Mouse (Mus musculus) liver, adult 2 months (tissue): ENCODE data around the gene Sox6. TPM values are rescaled to one million over a fixed set of nuclear protein-coding genes. Genes with fewer than 3 reads are reported as not detected.

Experiments used
- DNase-seq: peaks from one replicate; pipeline ENCODE4 v3.0.0-alpha.2; 2011; ENCODE audit warnings: low read depth, low spot score; ENCODE audit errors: extremely low read depth
- H3K27ac ChIP-seq: fragments of 200-500 bp; replicated peaks from 2 replicates; pipeline ENCODE4 v1.5.1; 2012; ENCODE audit warnings: low read depth, mild to moderate bottlenecking, control low read depth, inconsistent platforms, low read length; ENCODE audit not compliant: insufficient read depth
- H3K27me3 ChIP-seq: fragments of 200-500 bp; 2 replicates; pipeline ENCODE4 v1.6.1; 2012; ENCODE audit warnings: mild to moderate bottlenecking, moderate library complexity, low read length, inconsistent platforms; ENCODE audit not compliant: control insufficient read depth, insufficient read depth
- H3K36me3 ChIP-seq: fragments of 200-500 bp; 2 replicates; pipeline ENCODE4 v1.6.1; 2012; ENCODE audit warnings: low read length, inconsistent platforms; ENCODE audit not compliant: control insufficient read depth, insufficient read depth
- H3K4me1 ChIP-seq: fragments of 200-500 bp; 2 replicates; pipeline ENCODE4 v1.6.1; 2011; ENCODE audit warnings: low read length; ENCODE audit not compliant: control insufficient read depth, insufficient read depth
- H3K4me3 ChIP-seq: fragments of 200-500 bp; 2 replicates; pipeline ENCODE4 v1.5.1; 2011; ENCODE audit warnings: low read depth, mild to moderate bottlenecking, control low read depth, low read length, moderate library complexity; ENCODE audit not compliant: insufficient read depth
- H3K79me2 ChIP-seq: fragments of 200-500 bp; 2 replicates; pipeline ENCODE4 v1.6.1; 2012; ENCODE audit warnings: inconsistent platforms, mild to moderate bottlenecking, low read length, moderate library complexity; ENCODE audit not compliant: control insufficient read depth, insufficient read depth
- H3K9ac ChIP-seq: fragments of 200-500 bp; 2 replicates; pipeline ENCODE4 v1.6.1; 2012; ENCODE audit warnings: low read depth, mild to moderate bottlenecking, control low read depth, inconsistent platforms, low read length
- CTCF ChIP-seq: fragments of 200-500 bp; IDR thresholded peaks from 2 replicates; pipeline ENCODE4 v1.5.1; 2011; ENCODE audit warnings: low read depth, low read length, control low read depth
- POLR2A ChIP-seq: fragments of 200-500 bp; IDR thresholded peaks from 2 replicates; pipeline ENCODE4 v1.6.1; 2011; ENCODE audit warnings: low read length, control low read depth; ENCODE audit not compliant: insufficient read depth; ENCODE audit errors: extremely low read depth
- WGBS: fragments of 180-500 bp; shearing (Covaris S2); methylation state at CpG from one replicate; pipeline ENCODE4 v1.1.7; 2018; 5-methylcytosine and 5-hydroxymethylcytosine counted together
- polyA plus RNA-seq: library from polyadenylated mRNA; depleted of rRNA; stranded (reverse); fragments of >200 nt; gene quantifications from 2 replicates; pipeline ENCODE4 v1.2.3, GENCODE M21; 2012
- total RNA-seq: library from RNA; depleted of rRNA; stranded (reverse); fragments of >200 nt; gene quantifications from 2 replicates; pipeline ENCODE4 v1.2.3, GENCODE M21; 2014

The Sox6 gene
- total and polyA plus RNA-seq, 2 experiments = 16.0 to 34.8 TPM

- Histone ChIP-seq H3K4me1 (peaks cover 4% of the 10 kb centered on the region), H3K27me3 (no peaks in the 10 kb centered on the region), H3K36me3 (no peaks in the 10 kb centered on the region), H3K4me3 (no peak overlapping the region), H3K27ac (no peak overlapping the region), H3K79me2 (peaks cover 13% of the 10 kb centered on the region; the same call in 1 of the 2 replicates), H3K9ac (no peak overlapping the region)
- no peak for DNase-seq
- TF ChIP-seq CTCF (no peak), POLR2A (no peak)
Measured at GRCm38 (mm10) chr7:115842251-115842650, 196.3 kb downstream of the Sox6 start.

- Histone ChIP-seq H3K79me2 (peaks cover 14% of the 10 kb centered on the region; the same call in 1 of the 2 replicates), H3K9ac (no peak overlapping the region), H3K4me1 (peaks cover 4% of the 10 kb centered on the region), H3K27ac (no peak overlapping the region), H3K36me3 (no peaks in the 10 kb centered on the region), H3K27me3 (no peaks in the 10 kb centered on the region), H3K4me3 (no peak overlapping the region)
- DNase-seq = no peak
- TF ChIP-seq POLR2A = no peak
- TF ChIP-seq CTCF = no peak
- 67% methylated on average over 3 of the region's 3 CpGs for WGBS
Measured at GRCm38 (mm10) chr7:115840613-115841012, 198.0 kb downstream of the Sox6 start.

GRCm38 (mm10) chr7:115835005-115835404, 203.6 kb downstream of the Sox6 start:
- 79% methylated on average over 3 of the region's 3 CpGs for WGBS
- TF ChIP-seq POLR2A (no peak), CTCF (no peak)
- Histone ChIP-seq H3K27ac (no peak overlapping the region), H3K4me1 (peaks cover 4% of the 10 kb centered on the region), H3K27me3 (no peaks in the 10 kb centered on the region), H3K9ac (no peak overlapping the region), H3K79me2 (peaks cover 15% of the 10 kb centered on the region; the same call in 1 of the 2 replicates), H3K4me3 (no peak overlapping the region), H3K36me3 (no peaks in the 10 kb centered on the region)
- DNase-seq = no peak

GRCm38 (mm10) chr7:115833701-115834100, 204.9 kb downstream of the Sox6 start:
- no peak for DNase-seq
- Histone ChIP-seq H3K36me3 (no peaks in the 10 kb centered on the region; the same call in 1 of the 2 replicates), H3K4me1 (peaks cover 4% of the 10 kb centered on the region), H3K27ac (no peak overlapping the region), H3K9ac (no peak overlapping the region), H3K4me3 (no peak overlapping the region), H3K27me3 (no peaks in the 10 kb centered on the region), H3K79me2 (peaks cover 16% of the 10 kb centered on the region; the same call in 1 of the 2 replicates)
- TF ChIP-seq POLR2A (no peak), CTCF (no peak)
- 75% methylated on average over 3 of the region's 3 CpGs for WGBS

GRCm38 (mm10) chr7:115830938-115831873, 207.4 kb downstream of the Sox6 start:
- Histone ChIP-seq H3K27me3 (no peaks in the 10 kb centered on the region), H3K36me3 (no peaks in the 10 kb centered on the region; the same call in 1 of the 2 replicates), H3K4me3 (no peak overlapping the region), H3K27ac (no peak overlapping the region), H3K4me1 (peaks cover 4% of the 10 kb centered on the region), H3K9ac (no peak overlapping the region), H3K79me2 (peaks cover 15% of the 10 kb centered on the region)
- no peak for TF ChIP-seq POLR2A
- no peak for TF ChIP-seq CTCF
- WGBS = 59% methylated on average over 11 of the region's 11 CpGs
- DNase-seq = peak; percentile 42

- no peak overlapping the region for H3K27ac ChIP-seq
- no peak overlapping the region for H3K9ac ChIP-seq
- no peak for DNase-seq
- H3K27me3 ChIP-seq = no peaks in the 10 kb centered on the region
- TF ChIP-seq POLR2A (no peak), CTCF (no peak)
- H3K4me3 ChIP-seq = no peak overlapping the region
- H3K4me1 ChIP-seq = peaks cover 4% of the 10 kb centered on the region
- no peaks in the 10 kb centered on the region; the same call in 1 of the 2 replicates for H3K36me3 ChIP-seq
- H3K79me2 ChIP-seq = peaks cover 11% of the 10 kb centered on the region
- 81% methylated on average over 10 of the region's 10 CpGs for WGBS
Measured at GRCm38 (mm10) chr7:115830366-115830765, 208.2 kb downstream of the Sox6 start.
